21 mouse cellular contexts compared by ENCODE assay signal in the genomic region with DNA sequence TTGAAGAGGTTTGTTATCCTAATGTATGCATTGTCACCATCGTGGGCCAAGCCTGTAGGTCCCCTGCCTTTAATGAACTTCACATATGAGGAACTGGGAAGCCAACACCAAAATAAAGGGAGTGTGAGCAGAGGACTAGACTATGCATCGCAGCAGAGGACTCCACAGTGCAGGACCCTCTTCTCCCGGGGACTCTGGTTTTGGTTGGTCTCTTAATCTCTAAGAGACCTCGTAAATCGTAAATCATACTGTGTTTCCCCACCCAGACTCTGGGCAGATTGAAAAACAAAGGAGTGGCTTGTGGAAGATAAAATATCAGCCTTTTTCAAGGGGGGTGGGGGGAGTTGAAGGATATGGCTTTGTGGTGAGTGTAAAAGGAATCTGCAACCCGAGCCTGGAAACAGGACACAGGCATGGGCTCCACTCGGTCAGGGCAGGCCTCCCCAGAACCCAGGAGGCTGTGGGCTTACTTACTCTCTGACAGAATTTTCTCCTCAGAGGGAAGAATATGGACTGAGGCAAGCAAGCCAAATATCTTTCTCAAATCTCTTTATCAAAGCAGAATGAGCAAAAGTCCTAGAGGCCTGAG.
DNase-seq lines count a peak whose midpoint lies in the region; ATAC-seq and TF ChIP-seq lines count a peak whose summit lies in the region.
"Had no signal": no experiment of that assay in that cellular context is flagged by ENCODE, and none has a peak within 500 bp of the region (broad histone marks: within the 10 kb centered on the region; RNA-seq: fewer than 3 reads in every experiment).

No protein-coding gene starts in this region.

- 0 out of 2 replicates have a peak, but pooled peaks cover 3% of the 10 kb centered on the region for H3K9me3 ChIP-seq in kidney, embryonic 14.5 days (ENCODE audit: control insufficient read depth, low read length)
- no peaks in the 10 kb centered on the region for H3K9me3 ChIP-seq in embryonic facial prominence, embryonic 12.5 days
- no peaks in the 10 kb centered on the region for H3K9me3 ChIP-seq in limb, embryonic 14.5 days (ENCODE audit: control insufficient read depth, low read length)
- H3K9me3 ChIP-seq: forebrain, embryonic 15.5 days; limb, embryonic 15.5 days; midbrain, embryonic 15.5 days had no signal

- WGBS in kidney, embryonic 14.5 days, result 25% methylated on average over 7 of the region's 7 CpGs
- 52% methylated on average over 7 of the region's 7 CpGs for whole genome bisulfite sequencing in embryonic facial prominence, embryonic 12.5 days
- 32% methylated on average over 7 of the region's 7 CpGs for WGBS in limb, embryonic 14.5 days

- TF ChIP-seq POLR2A in limb, embryonic 14.5 days (IDR thresholded peaks at IDR 0.05; ENCODE audit: borderline replicate concordance, extremely low read depth, insufficient read depth, insufficient read length), result no peak

- H3K4me2 ChIP-seq in kidney, embryonic 14.5 days (replicated peaks; ENCODE audit: low read depth, low read length), result no peak overlapping the region
- no peak overlapping the region for H3K4me2 ChIP-seq in embryonic facial prominence, embryonic 12.5 days (replicated peaks)
- no peak overlapping the region for H3K4me2 ChIP-seq in limb, embryonic 14.5 days (replicated peaks; ENCODE audit: low read depth, low read length, severe bottlenecking)
- H3K4me2 ChIP-seq: forebrain, embryonic 15.5 days; hindbrain, embryonic 14.5 days; limb, embryonic 15.5 days; midbrain, embryonic 15.5 days had no signal

- 0 out of 2 replicates have a peak overlapping the region, but pooled peaks have one; percentile 30 for H3K27ac ChIP-seq in kidney, embryonic 14.5 days (ENCODE audit: low read depth, low read length)
- no peak overlapping the region for H3K27ac ChIP-seq in embryonic facial prominence, embryonic 12.5 days
- no peak overlapping the region for H3K27ac ChIP-seq in limb, embryonic 14.5 days (replicated peaks; ENCODE audit: low read depth, low read length)
- no peak overlapping the region for H3K27ac ChIP-seq in left cerebral cortex, adult 2 months
- H3K27ac ChIP-seq: forebrain, embryonic 15.5 days; hindbrain, embryonic 14.5 days; limb, embryonic 15.5 days; midbrain, embryonic 15.5 days had no signal

- TF ChIP-seq CTCF in left cerebral cortex, adult 2 months (IDR thresholded peaks at IDR 0.05), result no peak

- no peaks in the 10 kb centered on the region for H3K27me3 ChIP-seq in kidney, embryonic 14.5 days (ENCODE audit: control insufficient read depth, insufficient read depth, low read length)
- no peaks in the 10 kb centered on the region for H3K27me3 ChIP-seq in embryonic facial prominence, embryonic 12.5 days
- no peaks in the 10 kb centered on the region for H3K27me3 ChIP-seq in limb, embryonic 14.5 days (ENCODE audit: control insufficient read depth, insufficient read depth, low read length)
- H3K27me3 ChIP-seq: forebrain, embryonic 15.5 days; limb, embryonic 15.5 days; midbrain, embryonic 15.5 days; Patski had no signal

- H3K4me3 ChIP-seq in kidney, embryonic 14.5 days (ENCODE audit: low read length), result no peak overlapping the region
- H3K4me3 ChIP-seq in embryonic facial prominence, embryonic 12.5 days, result no peak overlapping the region
- H3K4me3 ChIP-seq in limb, embryonic 14.5 days (replicated peaks; ENCODE audit: low read length), result no peak overlapping the region
- H3K4me3 ChIP-seq in left cerebral cortex, adult 2 months, result no peak overlapping the region
- H3K4me3 ChIP-seq: erythroblast, embryonic 14.5 days; forebrain, embryonic 15.5 days; limb, embryonic 15.5 days; midbrain, embryonic 15.5 days had no signal

- DNase-seq in embryo, embryonic 11 days, result peak; percentile 17
- no peak for DNase-seq in embryo, embryonic 9.5 days (ENCODE audit: extremely low spot score)
- DNase-seq in kidney, adult 11 months, result no peak
- DNase-seq in limb, embryonic 14.5 days (ENCODE audit: low spot score), result no peak
- DNase-seq in left cerebral cortex, adult 2 months (ENCODE audit: extremely low spot score in 1 of 2, low spot score in 2 of 2), result no peak
- DNase-seq in gastrocnemius, adult 8-10 months (ENCODE audit: low spot score in 2 of 2), result no peak
- DNase-seq: adrenal gland, postnatal 36 days; cerebellum, postnatal 36 days; gastrocnemius, postnatal 36 days; layer of hippocampus, postnatal 36 days; lung, adult 2 months; right cerebral cortex, postnatal 4 days; thymus, adult 2 months had no signal

- peak; percentile 91 for ATAC-seq in kidney, embryonic 14.5 days (ENCODE audit: low FRiP score, low TSS enrichment)
- 0 out of 2 replicates have a peak, but pooled peaks have one; percentile 60 for ATAC-seq in embryonic facial prominence, embryonic 12.5 days (ENCODE audit: insufficient number of reproducible peaks, insufficient read depth, low FRiP score, low TSS enrichment)
- ATAC-seq in limb, embryonic 14.5 days (ENCODE audit: low FRiP score, low read depth), result peak; percentile 55; the same call in 1 of the 2 replicates
- ATAC-seq: forebrain, embryonic 15.5 days; midbrain, embryonic 15.5 days had no signal

- H3K36me3 ChIP-seq in kidney, embryonic 14.5 days (ENCODE audit: control insufficient read depth, insufficient read depth, low read length), result no peaks in the 10 kb centered on the region
- H3K36me3 ChIP-seq in embryonic facial prominence, embryonic 12.5 days, result no peaks in the 10 kb centered on the region
- no peaks in the 10 kb centered on the region for H3K36me3 ChIP-seq in limb, embryonic 14.5 days (ENCODE audit: control insufficient read depth, insufficient read depth, low read length)
- H3K36me3 ChIP-seq: forebrain, embryonic 15.5 days; limb, embryonic 15.5 days; midbrain, embryonic 15.5 days had no signal

- no peak overlapping the region for H3K9ac ChIP-seq in kidney, embryonic 14.5 days (ENCODE audit: low read depth, low read length)
- no peak overlapping the region for H3K9ac ChIP-seq in embryonic facial prominence, embryonic 12.5 days
- H3K9ac ChIP-seq in limb, embryonic 14.5 days (ENCODE audit: low read depth, low read length, severe bottlenecking), result no peak overlapping the region
- H3K9ac ChIP-seq: forebrain, embryonic 15.5 days; hindbrain, embryonic 14.5 days; limb, embryonic 15.5 days; midbrain, embryonic 15.5 days had no signal

- intact Hi-C loops in left cerebral cortex, adult 2 months (cut with DNase I), result no loop called here

- H3K4me1 ChIP-seq in kidney, embryonic 14.5 days (ENCODE audit: control insufficient read depth, insufficient read depth, low read length), result 0 out of 2 replicates have a peak, but pooled peaks cover 7% of the 10 kb centered on the region
- H3K4me1 ChIP-seq in embryonic facial prominence, embryonic 12.5 days, result no peaks in the 10 kb centered on the region
- peaks cover 2% of the 10 kb centered on the region; the same call in 1 of the 2 replicates for H3K4me1 ChIP-seq in limb, embryonic 14.5 days (ENCODE audit: control insufficient read depth, insufficient read depth, low read length)
- H3K4me1 ChIP-seq: midbrain, embryonic 15.5 days had no signal
